Mouse (Mus musculus) liver, embryonic 14.5 days (tissue): ENCODE results near the gene Ap5s1.

Source experiments
- CTCF ChIP-seq: IDR thresholded peaks from 2 replicates; pipeline ENCODE4 v1.5.1; 2016; ENCODE audit warnings: antibody characterized with exemption, low read depth, control low read depth
- EP300 ChIP-seq: IDR thresholded peaks from 2 replicates; pipeline ENCODE4 v1.6.1; 2016; ENCODE audit warnings: antibody characterized with exemption, low read depth

- TF ChIP-seq CTCF, result no peak
- TF ChIP-seq EP300, result no peak
Observed at GRCm38 (mm10) chr2:131262213-131262672, 55.4 kb downstream of the Ap5s1 start, which contains the start of gene Pank2.
